Mouse (Mus musculus) lung, postnatal 25 days (tissue): ENCODE measurements at regions not wholly inside any gene's neighbourhood (a gene's known extent, or its start where the extent isn't known, plus 50 kb on each side); places are given as distances from the start of the nearest gene placed in this dataset.

Experiments
- DNase-seq: peaks from one replicate; pipeline ENCODE4 v3.0.0; 2022; ENCODE audit warnings: low spot score

GRCm38 (mm10) chr4:8374061-8374460 lies 135.2 kb upstream of the Car8 start:
- DNase-seq = no peak

DNA sequence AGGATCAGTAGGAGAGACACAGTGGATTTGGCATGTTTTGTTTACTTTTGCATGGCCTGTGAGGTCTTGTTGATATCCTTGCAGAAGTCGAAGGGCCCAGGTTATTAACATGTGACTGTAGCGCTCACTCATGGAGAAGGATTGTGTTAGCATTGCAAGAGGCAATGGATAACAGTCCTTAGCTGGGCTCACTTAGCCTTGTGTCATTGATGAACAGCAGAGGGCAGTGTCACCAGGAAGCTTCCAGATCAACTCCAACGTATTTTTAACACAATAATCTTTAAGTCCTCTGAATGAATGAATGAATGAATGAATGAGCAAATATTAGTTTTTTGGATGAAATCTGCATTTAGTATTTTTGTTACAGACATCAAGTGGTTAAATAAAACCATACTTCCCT lies 133.2 kb upstream of the Car8 start:
- no peak for DNase-seq

- DNase-seq = no peak
These were observed 131.9 kb upstream of the Car8 start for GRCm38 (mm10) chr4:8370786-8371185.

GRCm38 (mm10) chr4:8367487-8368276 lies 128.8 kb upstream of the Car8 start:
- peak; percentile 68 for DNase-seq

DNA sequence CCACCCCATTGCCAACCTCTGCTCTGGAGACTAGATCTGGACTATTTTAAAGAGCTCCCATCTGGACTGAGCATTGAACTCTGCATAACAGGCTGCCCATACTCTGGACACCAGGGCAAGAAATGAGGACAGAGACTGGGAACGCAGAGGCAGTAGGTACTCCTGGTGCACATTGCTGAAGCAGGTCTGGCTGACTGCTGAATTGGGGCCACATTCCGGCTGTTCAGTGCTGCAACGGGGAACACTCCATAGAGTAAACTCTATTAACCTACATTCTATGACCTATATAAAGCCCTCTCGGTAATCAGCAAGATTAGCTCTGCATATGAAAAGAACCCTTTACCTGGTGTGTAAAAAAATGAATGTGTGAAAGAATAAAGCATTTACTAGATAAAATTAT lies 128.1 kb upstream of the Car8 start:
- DNase-seq = no peak

DNA sequence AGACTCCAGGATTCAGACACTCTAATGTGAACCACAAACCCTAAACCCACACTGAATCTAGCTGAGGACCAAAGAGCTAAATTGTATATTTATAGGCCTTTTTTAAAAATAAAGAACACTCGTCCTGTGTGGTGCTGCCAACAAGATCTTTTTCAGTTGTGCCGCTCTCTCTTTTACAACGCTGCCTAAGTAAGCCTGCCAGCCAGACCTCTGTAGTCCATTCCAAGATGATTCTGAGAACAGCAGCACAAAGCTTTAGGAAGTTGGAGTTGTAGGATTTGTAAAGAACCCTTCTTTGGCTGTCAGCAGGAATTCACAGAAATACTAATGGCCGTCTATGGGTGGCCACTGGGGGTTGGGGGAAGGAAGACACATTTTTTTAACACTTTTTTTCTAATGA lies 123.6 kb upstream of the Car8 start:
- no peak for DNase-seq

- DNase-seq = no peak
These were observed 123.1 kb upstream of the Car8 start for GRCm38 (mm10) chr4:8361931-8362330.

DNA sequence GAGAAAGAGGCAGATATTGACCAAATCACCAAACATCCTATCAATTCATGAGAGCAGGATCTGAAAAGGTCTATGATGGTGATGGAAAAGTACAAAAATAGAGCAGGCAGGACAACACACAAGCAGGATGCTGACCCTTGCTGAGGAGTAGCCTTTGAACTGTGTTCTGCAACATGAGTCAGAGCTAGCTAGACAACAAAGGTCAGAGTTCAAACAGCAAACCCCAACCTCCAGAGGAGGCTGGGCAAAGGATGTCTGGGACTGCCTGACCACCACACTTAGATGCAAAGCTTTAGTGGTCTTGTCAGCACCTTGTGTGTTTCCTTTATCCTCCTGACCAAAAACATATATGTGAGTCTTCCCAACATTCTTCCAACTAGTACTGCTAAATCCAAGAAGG lies 122.5 kb upstream of the Car8 start:
- DNase-seq = no peak

DNA sequence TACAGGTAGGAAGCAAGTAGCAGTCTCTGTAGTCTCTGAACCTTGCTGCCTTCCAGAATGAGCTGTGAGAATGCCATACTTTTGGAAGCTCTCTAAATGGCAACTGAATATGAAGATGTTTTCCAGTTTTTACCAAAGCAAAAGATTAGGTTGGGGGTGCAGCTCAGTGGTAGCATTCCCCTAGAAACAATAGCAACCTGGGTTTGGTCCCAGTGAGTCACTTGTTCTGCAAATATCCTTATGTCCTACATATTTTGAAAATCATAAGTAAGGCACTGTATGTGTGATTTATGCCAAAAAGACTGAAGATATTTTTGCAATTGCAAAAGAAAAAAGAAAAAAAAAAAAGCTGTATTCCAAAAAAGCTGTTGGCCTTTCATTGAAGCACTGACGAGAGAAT lies 118.6 kb upstream of the Car8 start:
- no peak for DNase-seq

GRCm38 (mm10) chr4:8341928-8342327 lies 103.1 kb upstream of the Car8 start:
- DNase-seq = no peak

DNA sequence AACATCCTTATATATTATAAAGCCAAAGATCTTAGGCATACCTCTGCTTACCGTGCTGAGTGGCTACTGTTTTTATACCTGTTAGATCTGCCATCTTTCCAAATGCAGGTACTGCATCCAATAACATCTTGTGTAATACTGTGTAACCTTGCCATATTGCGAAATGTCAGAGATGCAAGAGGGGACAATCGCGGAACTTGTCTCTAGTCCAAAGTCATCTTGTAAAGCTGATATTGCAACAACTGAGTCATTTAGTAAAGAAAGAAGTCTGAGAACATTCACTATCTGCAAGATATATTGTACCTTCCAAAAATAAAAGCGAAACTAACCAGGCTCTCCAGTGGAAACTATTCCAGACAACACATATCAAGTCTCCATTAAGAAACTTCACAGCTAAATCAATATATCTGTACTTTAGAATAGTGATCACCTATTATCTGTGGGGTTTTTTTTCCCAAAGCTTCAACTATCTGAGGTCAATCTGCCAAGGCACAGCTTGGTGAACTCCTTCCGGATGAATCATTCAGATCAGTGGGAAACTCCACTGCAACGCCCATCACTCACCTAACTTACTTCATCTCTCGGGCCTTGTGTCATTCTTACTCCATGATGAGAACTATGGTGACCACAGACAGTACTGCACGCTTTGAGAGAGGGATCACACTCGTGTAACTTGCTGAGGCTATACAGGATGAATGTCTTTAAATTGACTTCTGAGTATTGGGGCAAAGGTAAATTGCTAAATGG lies 70.6 kb upstream of the Car8 start:
- peak; percentile 10 for DNase-seq

GRCm38 (mm10) chr4:8292563-8292962 lies 53.7 kb upstream of the Car8 start:
- DNase-seq = no peak

DNA sequence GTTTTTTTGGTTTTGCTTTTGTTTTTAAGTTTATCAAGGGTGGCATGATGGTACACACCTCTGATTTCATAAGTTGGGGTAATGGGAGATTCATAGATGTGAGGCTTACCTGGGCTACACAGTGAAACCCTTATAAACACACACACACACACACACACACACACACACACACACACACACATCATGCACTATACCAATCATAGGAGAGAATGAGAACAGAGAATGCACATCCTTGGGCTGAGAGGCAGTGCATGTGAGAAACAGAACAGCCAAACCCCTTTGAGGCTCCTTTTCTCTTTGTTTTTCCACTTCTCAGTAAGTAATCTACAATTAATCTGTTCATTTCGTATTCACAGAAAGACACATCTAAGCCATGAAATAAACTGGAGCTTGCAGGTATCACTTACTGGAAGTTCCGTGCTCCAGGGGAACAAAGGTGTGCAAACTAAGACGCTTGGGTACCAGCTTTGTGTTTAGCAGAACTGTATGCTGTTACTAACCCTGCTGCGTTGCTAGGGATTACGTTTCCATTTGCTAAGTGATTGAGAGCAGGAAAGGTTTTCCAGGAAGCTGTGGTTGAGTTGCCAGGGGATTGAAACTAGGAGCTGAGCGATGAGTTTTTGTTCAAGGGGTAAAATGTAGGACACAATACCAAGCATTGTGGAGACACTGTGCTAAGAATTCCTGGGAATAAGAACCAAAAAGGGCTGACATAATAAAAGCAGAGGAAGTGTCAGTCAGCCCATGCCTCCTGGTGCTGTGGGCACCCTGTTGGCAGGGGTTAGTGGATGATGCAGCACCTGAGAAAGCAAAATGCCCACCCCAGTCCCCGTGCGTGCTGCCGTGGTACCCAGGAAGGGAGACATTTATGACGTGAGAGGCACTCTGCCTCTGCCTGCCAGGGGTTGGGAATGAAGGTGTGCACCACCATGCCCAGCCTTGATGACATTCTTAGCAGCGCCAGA lies 53.0 kb upstream of the Car8 start:
- peak; percentile 47 for DNase-seq

DNA sequence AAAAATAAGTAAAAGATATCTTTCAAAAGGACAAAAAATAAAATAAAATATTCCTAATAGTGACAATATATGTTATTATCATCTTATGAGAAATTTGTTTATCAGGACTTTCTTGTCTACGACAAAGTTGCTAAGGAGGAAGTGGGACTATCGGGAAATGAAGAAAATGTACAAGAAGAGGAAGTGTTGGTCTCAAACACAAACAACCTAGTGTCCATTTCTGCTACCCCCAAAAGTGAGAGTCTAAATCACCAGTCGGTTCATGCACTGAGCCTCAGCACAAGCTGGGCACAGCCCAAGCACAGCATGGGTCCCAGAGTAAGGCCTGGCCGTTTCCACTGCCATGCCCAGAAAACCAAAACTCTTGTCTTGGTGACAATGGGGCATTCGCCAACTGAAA lies 51.1 kb upstream of the Car8 start:
- no peak for DNase-seq
